Mouse (Mus musculus): Measurements from ENCODE around the gene Rbfox2.
A peak's percentile ranks its signal among the peaks of the same experiment; 100 is the strongest.
"Not testable (repeated sequence)": the region's sequence is repeated elsewhere in the genome, so short reads cannot be mapped to it uniquely, and the experiment has no call there.

The Rbfox2 gene

GRCm38 (mm10) chr15:77306547-77307261 is at the start of gene Rbfox2:
Rbfox2 (minus strand) TSS chr15:77307004.
- DNase-seq = peak; percentile 93

DNA sequence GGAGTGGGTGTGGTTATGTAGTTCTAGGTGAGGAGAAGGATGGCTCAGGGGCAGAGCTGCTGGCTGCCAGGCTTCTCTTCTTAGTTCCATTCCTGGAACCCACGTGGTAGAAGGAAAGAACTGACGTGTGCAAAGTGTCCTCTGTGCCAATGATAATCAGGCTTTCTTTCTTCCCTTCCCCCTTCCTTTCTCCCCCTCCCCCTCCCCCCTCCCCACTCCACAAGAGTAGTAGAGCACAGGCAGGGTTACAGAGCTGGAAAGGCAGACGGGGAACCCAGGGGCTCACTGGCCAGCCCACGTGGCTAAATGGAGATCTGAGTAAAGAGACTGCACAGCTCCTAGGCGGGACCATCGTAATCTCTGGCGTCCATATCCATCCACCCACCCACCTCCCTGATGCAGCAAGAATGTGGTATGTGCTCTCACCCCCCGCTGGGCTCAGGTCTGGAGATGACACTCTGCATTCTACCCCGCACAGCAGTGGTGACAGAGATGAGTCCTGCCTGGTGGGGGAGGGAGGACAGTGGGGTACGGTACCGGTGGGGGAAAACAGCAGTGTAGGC is 49.5 kb upstream of the Rbfox2 start:
- peak; percentile 43 for DNase-seq

- no peak for DNase-seq
These were observed 48.2 kb upstream of the Rbfox2 start for GRCm38 (mm10) chr15:77354848-77355551.

DNA sequence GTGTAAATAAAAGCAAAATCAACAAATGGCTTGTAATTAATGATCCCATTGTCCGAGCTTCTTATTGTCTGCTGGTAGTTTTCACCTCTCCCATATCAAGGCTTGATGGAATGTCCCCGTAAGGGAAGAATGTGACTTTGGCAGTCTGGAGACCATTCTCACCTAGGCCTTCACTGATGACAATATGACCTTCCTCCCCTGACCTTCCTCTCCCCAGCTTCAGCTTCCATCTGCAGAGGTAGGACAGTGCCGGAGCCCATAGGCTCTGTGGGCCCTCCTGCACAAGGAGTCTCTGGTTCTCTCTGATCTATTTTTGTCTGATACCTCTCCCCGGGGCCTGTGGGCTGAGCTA is 47.7 kb upstream of the Rbfox2 start:
- no peak for DNase-seq

DNA sequence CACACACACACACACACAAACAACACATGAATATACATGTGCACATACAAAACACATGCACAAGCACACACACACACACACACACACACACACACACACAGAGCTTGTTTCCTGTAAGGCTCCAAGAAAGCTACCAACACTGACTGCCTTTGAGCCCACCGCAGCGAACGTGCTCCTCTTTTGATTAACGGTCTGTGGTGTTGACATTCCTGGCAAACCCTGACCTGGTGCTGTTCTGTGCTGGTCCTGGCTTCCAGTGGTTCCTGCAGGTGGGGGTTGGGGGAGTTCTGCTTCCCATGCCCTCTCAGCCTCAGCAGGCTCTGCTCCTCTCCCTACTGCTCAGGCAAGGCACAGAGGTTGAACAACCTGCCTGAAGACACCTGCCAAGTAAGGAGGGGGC is 47.0 kb upstream of the Rbfox2 start:
- DNase-seq = no peak

DNA sequence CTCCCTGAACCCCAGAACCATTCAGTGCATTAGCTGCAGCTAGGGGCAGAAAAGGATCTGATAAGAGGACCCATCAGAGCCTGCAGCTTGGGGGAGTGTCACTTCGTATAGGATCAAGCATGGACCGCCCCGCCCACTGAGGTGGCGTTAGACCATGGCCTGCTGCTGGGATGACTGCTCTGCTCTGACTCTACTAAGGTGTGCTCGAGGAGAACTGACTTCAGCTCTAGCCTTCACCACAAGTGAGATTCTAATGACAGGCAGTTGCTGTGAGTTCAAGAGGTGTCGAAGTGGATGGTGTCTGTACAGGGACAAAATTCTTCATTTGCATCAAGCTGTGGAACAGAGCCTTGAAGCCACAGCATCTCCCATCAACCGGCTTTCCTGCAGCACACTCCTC is 46.1 kb upstream of the Rbfox2 start:
- no peak for DNase-seq

DNA sequence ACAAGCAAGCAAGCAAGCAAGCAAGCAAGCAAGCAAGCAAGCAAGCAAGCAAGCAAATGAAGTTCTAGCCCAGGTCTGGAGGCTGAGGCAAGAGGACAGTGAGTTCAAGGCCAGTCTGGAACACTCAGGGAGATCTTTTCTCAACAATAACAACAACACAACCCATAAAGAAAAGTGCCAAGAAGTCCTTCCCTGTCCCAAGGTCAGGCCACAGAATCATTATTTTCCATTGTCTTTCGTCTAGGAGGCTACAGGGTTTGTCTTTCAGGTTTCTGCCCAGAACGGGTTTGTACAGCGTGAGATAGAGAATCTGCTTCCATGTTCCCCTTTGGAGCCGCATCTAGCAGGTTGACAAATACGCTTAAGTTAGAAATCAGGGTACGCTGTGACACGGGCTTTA is 43.3 kb upstream of the Rbfox2 start:
- DNase-seq = no peak

DNA sequence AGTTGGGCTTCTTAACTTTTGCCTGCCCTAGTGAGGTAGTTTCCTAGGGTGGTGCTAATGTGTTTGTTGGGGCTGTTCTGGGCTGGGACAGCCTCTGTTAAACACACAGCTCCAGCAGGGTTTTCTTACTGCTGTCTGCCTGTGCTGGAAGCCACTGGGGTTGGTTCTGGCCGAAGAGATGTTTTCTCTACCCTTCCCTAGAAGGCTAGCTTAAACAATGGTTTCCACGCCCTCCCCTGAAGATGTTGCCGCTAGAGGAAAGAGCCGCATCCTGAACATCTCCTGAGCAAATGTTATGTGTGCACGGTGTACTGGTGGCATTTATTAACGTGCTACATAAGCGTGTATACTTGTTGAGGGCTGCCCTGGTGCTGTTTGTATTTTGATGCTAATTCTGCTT is 41.3 kb upstream of the Rbfox2 start:
- no peak for DNase-seq

DNA sequence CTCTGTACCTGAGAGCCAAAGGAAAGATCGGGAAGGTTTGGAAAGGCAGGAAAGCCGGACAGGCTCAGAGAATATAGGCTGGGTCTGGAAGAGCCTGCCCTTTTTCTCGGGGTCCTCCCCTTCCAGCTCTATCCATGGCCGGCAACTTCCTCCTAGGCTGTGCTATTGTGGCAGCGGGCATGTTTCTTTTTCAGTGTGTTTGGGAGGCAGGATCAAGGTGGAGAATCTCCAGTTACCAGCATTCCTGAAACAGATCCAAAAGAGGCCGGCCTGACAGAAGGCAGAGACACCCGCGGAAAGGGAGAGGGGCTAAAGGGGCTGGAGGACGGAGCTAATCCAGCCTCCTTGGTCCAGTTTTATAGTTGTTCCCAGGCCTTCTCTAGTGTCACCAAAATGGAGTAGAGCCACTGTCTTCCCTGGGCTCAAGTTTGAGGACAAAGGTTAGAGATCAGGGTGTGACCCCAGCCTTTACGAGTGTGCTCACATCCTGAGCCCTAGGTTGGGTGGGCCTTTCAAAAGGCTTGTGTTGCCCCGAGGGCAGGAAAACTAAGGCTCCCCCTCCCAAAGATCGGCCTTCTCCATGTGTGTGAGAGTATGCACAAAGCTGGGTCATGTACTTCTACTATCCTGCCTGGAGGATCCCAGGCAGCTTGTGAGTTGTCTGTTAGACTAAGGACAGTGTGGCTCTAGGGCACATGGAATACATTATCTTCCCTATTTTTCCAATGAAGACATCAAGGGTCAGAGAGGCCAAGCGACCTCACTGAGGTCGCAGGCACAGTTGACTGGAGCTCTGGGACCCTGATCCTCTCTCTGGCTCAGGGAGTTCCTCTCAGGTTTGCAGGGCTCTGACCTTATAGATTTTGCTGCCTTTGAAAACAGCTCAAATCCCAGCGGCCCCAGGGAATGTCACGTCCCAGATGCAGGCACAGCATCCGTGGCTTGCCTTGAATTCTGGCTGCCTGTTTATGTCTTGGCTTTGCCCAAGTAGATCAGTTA is 37.6 kb upstream of the Rbfox2 start:
- DNase-seq = no peak

DNA sequence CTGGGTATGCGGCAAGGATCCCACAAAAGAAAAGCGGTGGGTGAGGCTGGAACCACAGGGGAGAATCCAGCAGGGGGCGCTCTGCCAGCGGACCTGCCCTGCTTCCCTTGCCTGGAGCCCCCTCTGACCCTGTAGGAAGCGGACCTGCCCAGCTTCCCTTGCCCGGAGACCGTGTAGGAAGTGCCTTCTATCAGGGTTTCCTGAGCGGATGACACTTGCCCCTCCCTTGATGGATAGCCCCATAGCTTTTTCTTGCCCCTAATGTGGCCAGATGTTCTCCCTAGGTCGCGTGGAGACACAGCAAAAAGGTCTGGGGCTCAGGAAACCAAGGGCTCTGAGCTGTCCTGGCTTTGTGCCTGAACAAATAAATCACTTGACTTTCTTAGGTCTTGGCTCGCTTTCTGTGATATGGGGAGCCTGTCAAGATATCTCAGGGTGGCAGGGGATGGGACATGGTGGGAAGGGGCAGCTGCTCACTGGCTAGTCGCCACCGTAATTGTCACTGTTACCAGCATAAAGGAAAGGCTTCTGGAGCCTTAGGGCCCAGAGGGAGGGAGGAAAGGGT is 36.8 kb upstream of the Rbfox2 start:
- no peak for DNase-seq

GRCm38 (mm10) chr15:77342962-77343526 is 36.2 kb upstream of the Rbfox2 start:
- DNase-seq = no peak

DNA sequence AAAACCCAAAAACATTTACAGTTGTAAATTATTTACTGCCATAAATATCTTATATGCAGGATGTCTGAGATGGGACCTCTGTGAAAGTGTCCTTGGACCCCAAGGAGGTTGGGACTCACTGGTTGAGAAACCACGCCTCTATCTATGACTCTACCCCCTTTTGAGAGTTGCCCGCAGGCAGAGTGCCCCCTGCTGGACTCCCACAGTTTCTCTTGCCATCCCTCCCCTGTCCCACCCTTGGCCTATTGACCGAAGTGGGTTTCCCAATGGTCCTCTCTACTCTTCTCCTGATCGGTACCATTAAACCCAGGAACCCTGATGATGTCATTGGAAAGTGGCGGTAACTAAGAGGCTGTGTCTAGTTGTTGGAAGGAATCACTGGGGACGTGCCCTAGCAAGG is 35.2 kb upstream of the Rbfox2 start:
- no peak for DNase-seq

DNA sequence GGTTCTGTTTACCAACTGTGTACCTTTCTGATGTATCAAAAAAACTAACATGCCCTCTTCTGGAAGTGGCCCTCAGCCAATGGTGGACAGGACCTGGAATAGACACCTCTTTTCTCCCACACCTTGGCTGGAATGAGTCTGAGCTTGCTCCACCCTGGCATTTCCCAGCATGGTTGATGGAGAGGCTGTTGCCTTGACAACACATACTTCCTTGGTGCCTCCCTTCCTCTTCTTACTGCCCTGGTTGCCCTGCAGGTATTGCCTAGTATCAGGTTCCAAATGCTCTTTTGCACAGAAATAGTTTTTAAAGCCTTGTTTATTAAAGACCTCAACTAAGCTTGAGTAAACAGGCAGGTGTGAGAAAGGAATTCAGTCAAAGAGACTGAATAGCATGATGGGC is 33.8 kb upstream of the Rbfox2 start:
- DNase-seq = no peak

- DNase-seq = no peak
These were observed 32.2 kb upstream of the Rbfox2 start for GRCm38 (mm10) chr15:77338924-77339429.

GRCm38 (mm10) chr15:77338451-77338850 is 31.6 kb upstream of the Rbfox2 start:
- DNase-seq = no peak

- DNase-seq = no peak
These were observed 31.1 kb upstream of the Rbfox2 start for GRCm38 (mm10) chr15:77337926-77338325.

GRCm38 (mm10) chr15:77336968-77337341 is 30.2 kb upstream of the Rbfox2 start:
- no peak for DNase-seq

GRCm38 (mm10) chr15:77336287-77336967 is 29.6 kb upstream of the Rbfox2 start:
- peak; percentile 73 for DNase-seq

- not testable (repeated sequence) for DNase-seq
These were observed 28.4 kb upstream of the Rbfox2 start for GRCm38 (mm10) chr15:77335185-77335584.

GRCm38 (mm10) chr15:77332272-77332991 is 25.6 kb upstream of the Rbfox2 start:
- DNase-seq = peak; percentile 78

DNA sequence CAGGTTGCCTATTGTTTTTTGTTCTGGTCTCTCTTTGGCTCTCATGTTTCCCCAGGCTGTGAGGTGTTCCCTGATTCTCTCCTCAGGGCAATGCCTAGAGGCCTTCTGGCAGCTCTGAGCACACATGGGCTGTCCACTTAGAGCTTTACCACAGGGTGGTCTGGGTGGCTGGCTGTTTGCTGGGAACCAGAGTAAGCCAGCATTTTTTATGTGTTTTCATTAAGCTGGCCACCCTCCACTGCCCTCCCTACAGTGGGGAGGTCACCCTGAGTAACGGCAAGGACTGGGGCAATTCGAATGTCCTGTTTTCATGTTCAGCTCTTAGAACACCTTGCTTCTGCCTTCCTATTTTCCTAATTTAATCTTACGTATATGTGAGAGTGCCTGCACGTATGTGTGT is 24.6 kb upstream of the Rbfox2 start:
- DNase-seq = no peak

All from layer of hippocampus, adult 9-11 months (tissue).